Mouse (Mus musculus): Measurements from ENCODE around the gene Gm20605.

- no peak for TF ChIP-seq CTCF (IDR thresholded peaks at IDR 0.05; ENCODE audit: control insufficient read depth, insufficient read depth, insufficient replicate concordance, low read depth, low read length)
- TF ChIP-seq POLR2A (IDR thresholded peaks at IDR 0.05; ENCODE audit: control insufficient read depth, low read depth, low read length): no peak
These were observed 27.6 kb upstream of the Gm20605 start for GRCm38 (mm10) chr5:137601365-137601729.

Data from testis, adult 2 months (tissue).